Mouse (Mus musculus): ENCODE data around the gene Mcm7. TPM values are rescaled to one million over a fixed set of nuclear protein-coding genes. Genes with fewer than 3 reads are reported as not detected.
A peak's percentile ranks its signal among the peaks of the same experiment; 100 is the strongest.

Mcm7 gene
- polyA plus RNA-seq, 1 experiment, result 16.5 TPM

- Histone ChIP-seq H3K27me3 (replicated peaks; ENCODE audit: control insufficient read depth, insufficient read depth, low read length) (no peaks in the 10 kb centered on the region), H3K4me1 (ENCODE audit: control insufficient read depth, insufficient read depth, low read length) (peaks cover 3% of the 10 kb centered on the region; the same call in 1 of the 2 replicates), H3K36me3 (ENCODE audit: control insufficient read depth, insufficient read depth, low read length) (peaks cover 2% of the 10 kb centered on the region), H3K27ac (ENCODE audit: insufficient read depth, low read depth, low read length) (peak overlapping the region; percentile 77), H3K4me3 (ENCODE audit: insufficient read depth, low read depth, low read length) (peak overlapping the region; percentile 68)
- WGBS, result under 1% methylated on average over 47 of the region's 47 CpGs
- TF ChIP-seq CTCF (conservative IDR thresholded peaks at IDR 0.05; ENCODE audit: insufficient read depth, insufficient read length, low read depth, low read length) (no peak), POLR2A (IDR thresholded peaks at IDR 0.05; ENCODE audit: low read depth, low read length) (no peak)
- DNase-seq, result peak; percentile 99
Observed at GRCm38 (mm10) chr5:138170936-138171561, 1.2 kb downstream of the Mcm7 start.

GRCm38 (mm10) chr5:138165594-138165993, 6.6 kb downstream of the Mcm7 start:
- DNase-seq, result no peak
- no peak overlapping the region for H3K27ac ChIP-seq (ENCODE audit: insufficient read depth, low read depth, low read length)
- WGBS, result 64% methylated on average over 8 of the region's 8 CpGs
- peaks cover 4% of the 10 kb centered on the region for H3K36me3 ChIP-seq (ENCODE audit: control insufficient read depth, insufficient read depth, low read length)
- H3K4me1 ChIP-seq (ENCODE audit: control insufficient read depth, insufficient read depth, low read length), result peaks cover 7% of the 10 kb centered on the region; the same call in 1 of the 2 replicates
- H3K4me3 ChIP-seq (ENCODE audit: insufficient read depth, low read depth, low read length), result no peak overlapping the region
- no peak for TF ChIP-seq POLR2A (IDR thresholded peaks at IDR 0.05; ENCODE audit: low read depth, low read length)
- TF ChIP-seq CTCF (conservative IDR thresholded peaks at IDR 0.05; ENCODE audit: insufficient read depth, insufficient read length, low read depth, low read length), result no peak
- no peaks in the 10 kb centered on the region for H3K27me3 ChIP-seq (replicated peaks; ENCODE audit: control insufficient read depth, insufficient read depth, low read length)

- WGBS, result 71% methylated on average over 10 of the region's 10 CpGs
- H3K36me3 ChIP-seq (ENCODE audit: control insufficient read depth, insufficient read depth, low read length), result peaks cover 4% of the 10 kb centered on the region
- no peak overlapping the region for H3K4me3 ChIP-seq (ENCODE audit: insufficient read depth, low read depth, low read length)
- no peak for DNase-seq
- TF ChIP-seq CTCF (conservative IDR thresholded peaks at IDR 0.05; ENCODE audit: insufficient read depth, insufficient read length, low read depth, low read length), result no peak
- no peak for TF ChIP-seq POLR2A (IDR thresholded peaks at IDR 0.05; ENCODE audit: low read depth, low read length)
- no peak overlapping the region for H3K27ac ChIP-seq (ENCODE audit: insufficient read depth, low read depth, low read length)
- peaks cover 7% of the 10 kb centered on the region; the same call in 1 of the 2 replicates for H3K4me1 ChIP-seq (ENCODE audit: control insufficient read depth, insufficient read depth, low read length)
- H3K27me3 ChIP-seq (replicated peaks; ENCODE audit: control insufficient read depth, insufficient read depth, low read length), result no peaks in the 10 kb centered on the region
Observed at GRCm38 (mm10) chr5:138163610-138164009, 8.6 kb downstream of the Mcm7 start.

- 69% methylated on average over 6 of the region's 6 CpGs for WGBS
- TF ChIP-seq POLR2A (IDR thresholded peaks at IDR 0.05; ENCODE audit: low read depth, low read length) (no peak), CTCF (conservative IDR thresholded peaks at IDR 0.05; ENCODE audit: insufficient read depth, insufficient read length, low read depth, low read length) (no peak)
- no peaks in the 10 kb centered on the region for H3K27me3 ChIP-seq (replicated peaks; ENCODE audit: control insufficient read depth, insufficient read depth, low read length)
- H3K27ac ChIP-seq (ENCODE audit: insufficient read depth, low read depth, low read length), result no peak overlapping the region
- no peak overlapping the region for H3K4me3 ChIP-seq (ENCODE audit: insufficient read depth, low read depth, low read length)
- peaks cover 4% of the 10 kb centered on the region for H3K36me3 ChIP-seq (ENCODE audit: control insufficient read depth, insufficient read depth, low read length)
- H3K4me1 ChIP-seq (ENCODE audit: control insufficient read depth, insufficient read depth, low read length), result peaks cover 7% of the 10 kb centered on the region; the same call in 1 of the 2 replicates
- no peak for DNase-seq
Observed at GRCm38 (mm10) chr5:138163046-138163445, 9.2 kb downstream of the Mcm7 start.

- TF ChIP-seq POLR2A (IDR thresholded peaks at IDR 0.05; ENCODE audit: low read depth, low read length) (peak; percentile 47), CTCF (conservative IDR thresholded peaks at IDR 0.05; ENCODE audit: insufficient read depth, insufficient read length, low read depth, low read length) (no peak)
- Histone ChIP-seq H3K4me1 (ENCODE audit: control insufficient read depth, insufficient read depth, low read length) (peaks cover 7% of the 10 kb centered on the region; the same call in 1 of the 2 replicates), H3K4me3 (ENCODE audit: insufficient read depth, low read depth, low read length) (peak within 1 kb of the TSS; percentile 99), H3K27ac (ENCODE audit: insufficient read depth, low read depth, low read length) (peak within 1 kb of the TSS; percentile 75; the same call in 1 of the 2 replicates), H3K36me3 (ENCODE audit: control insufficient read depth, insufficient read depth, low read length) (peaks cover 2% of the 10 kb centered on the region), H3K27me3 (replicated peaks; ENCODE audit: control insufficient read depth, insufficient read depth, low read length) (no peaks in the 10 kb centered on the region)
- peak; percentile 97 for DNase-seq
- WGBS, result under 1% methylated on average over 42 of the region's 42 CpGs
Observed at GRCm38 (mm10) chr5:138160842-138161665, 11.2 kb downstream of the Mcm7 start, which contains the start of gene Cops6. Gene Cops6 (plus strand): TSS chr5:138161071.

- no peak for DNase-seq
- Histone ChIP-seq H3K4me1 (ENCODE audit: control insufficient read depth, insufficient read depth, low read length) (peaks cover 7% of the 10 kb centered on the region; the same call in 1 of the 2 replicates), H3K27ac (ENCODE audit: insufficient read depth, low read depth, low read length) (no peak overlapping the region), H3K4me3 (ENCODE audit: insufficient read depth, low read depth, low read length) (no peak overlapping the region), H3K36me3 (ENCODE audit: control insufficient read depth, insufficient read depth, low read length) (peaks cover 2% of the 10 kb centered on the region), H3K27me3 (replicated peaks; ENCODE audit: control insufficient read depth, insufficient read depth, low read length) (no peaks in the 10 kb centered on the region)
- TF ChIP-seq CTCF (conservative IDR thresholded peaks at IDR 0.05; ENCODE audit: insufficient read depth, insufficient read length, low read depth, low read length) (no peak), POLR2A (IDR thresholded peaks at IDR 0.05; ENCODE audit: low read depth, low read length) (no peak)
- 67% methylated on average over 7 of the region's 7 CpGs for WGBS
Observed at GRCm38 (mm10) chr5:138160224-138160762, 11.9 kb downstream of the Mcm7 start.

Data from kidney, adult 2 months (tissue).